Mouse (Mus musculus) embryonic facial prominence, embryonic 10.5 days (tissue): Measurements from ENCODE around the gene Vipr1. TPM values are rescaled to one million over a fixed set of nuclear protein-coding genes. Genes with fewer than 3 reads are reported as not detected.
A peak's percentile ranks its signal among the peaks of the same experiment; 100 is the strongest.
"Not testable (repeated sequence)": the region's sequence is repeated elsewhere in the genome, so short reads cannot be mapped to it uniquely, and the experiment has no call there.

ENCODE experiments used
- DNase-seq: peaks from one replicate; pipeline ENCODE4 v3.0.0-alpha.2; 2017; ENCODE audit warnings: low spot score
- H3K27ac ChIP-seq: fragments of 300-500 bp; sonication (generic); replicated peaks from 2 replicates; pipeline ENCODE4 v1.5.1; 2016; ENCODE audit warnings: mild to moderate bottlenecking
- H3K27me3 ChIP-seq: fragments of 300-500 bp; sonication (generic); replicated peaks from 2 replicates; pipeline ENCODE4 v1.6.1; 2016; ENCODE audit warnings: low read depth, mild to moderate bottlenecking; ENCODE audit not compliant: poor library complexity, severe bottlenecking
- H3K36me3 ChIP-seq: fragments of 300-500 bp; sonication (generic); replicated peaks from 2 replicates; pipeline ENCODE4 v1.6.1; 2016; ENCODE audit warnings: mild to moderate bottlenecking, moderate library complexity
- H3K4me1 ChIP-seq: fragments of 300-500 bp; sonication (generic); 2 replicates; pipeline ENCODE4 v1.6.1; 2016
- H3K4me3 ChIP-seq: fragments of 300-500 bp; sonication (generic); 2 replicates; pipeline ENCODE4 v1.5.1; 2016; ENCODE audit warnings: mild to moderate bottlenecking, moderate library complexity
- H3K9me3 ChIP-seq: fragments of 300-500 bp; sonication (generic); 2 replicates; pipeline ENCODE4 v1.6.1; 2016; ENCODE audit warnings: mild to moderate bottlenecking
- WGBS: fragments of 180-500 bp; shearing (Covaris S2); methylation state at CpG from one replicate; pipeline ENCODE4 v1.1.7; 2016; 5-methylcytosine and 5-hydroxymethylcytosine counted together
- polyA plus RNA-seq: library from polyadenylated mRNA; unstranded; fragments of >200 nt; fragmentation: Nextera tagmentation; extraction: Ambion mirVana; gene quantifications from 2 replicates; pipeline ENCODE4 v1.2.1, GENCODE M21; 2016

The Vipr1 gene
- 0.16 and 0.33 TPM in 2 replicates for polyA plus RNA-seq

DNA sequence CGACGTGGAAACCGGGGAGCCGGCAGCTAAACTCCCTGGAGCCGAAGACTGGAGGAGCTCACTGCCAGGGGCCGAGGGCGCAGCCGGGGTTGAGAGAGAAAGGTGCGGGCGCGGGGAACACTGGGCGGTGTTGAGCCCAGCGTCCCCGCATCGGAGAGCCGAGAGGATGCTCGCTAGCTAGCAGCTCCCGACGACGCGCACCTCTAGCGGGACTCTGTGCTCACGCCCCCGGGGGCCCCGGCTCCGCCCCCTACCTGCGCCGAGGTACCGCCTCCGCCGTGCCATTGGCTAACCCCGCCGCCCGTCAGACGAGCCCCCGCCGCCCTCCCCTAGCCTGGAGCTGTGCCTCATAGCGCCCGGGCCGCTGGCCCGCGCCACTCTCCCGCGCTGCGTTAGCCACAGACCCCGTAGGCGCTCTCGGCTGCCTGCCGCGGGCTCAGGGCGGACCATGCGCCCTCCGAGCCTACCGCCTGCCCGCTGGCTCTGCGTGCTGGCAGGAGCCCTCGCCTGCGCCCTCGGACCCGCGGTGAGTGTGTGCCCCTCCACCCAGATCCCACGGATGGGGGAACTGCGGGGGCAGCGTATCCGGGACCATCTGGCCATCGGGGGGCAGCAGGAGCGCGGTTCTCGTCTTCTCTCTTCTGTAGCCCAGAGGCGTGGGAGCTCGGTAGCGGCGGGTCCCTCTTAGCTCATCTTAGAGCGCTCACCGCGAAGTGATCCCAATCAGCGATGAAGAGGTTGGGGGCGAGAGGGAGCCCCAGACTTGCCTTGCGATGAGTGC, at the start of gene Vipr1:
Gene Vipr1, plus strand, starts transcription at position 316 of the 781 bp plus-strand sequence.
- Histone ChIP-seq H3K9me3 (no peaks in the 10 kb centered on the region), H3K27me3 (peaks cover 89% of the 10 kb centered on the region), H3K27ac (peak within 1 kb of the TSS; percentile 49), H3K4me1 (peaks cover 23% of the 10 kb centered on the region), H3K36me3 (no peaks in the 10 kb centered on the region), H3K4me3 (peak within 1 kb of the TSS; percentile 62)
- DNase-seq, result peak; percentile 86
- under 1% methylated on average over 79 of the region's 79 CpGs for WGBS

- DNase-seq, result no peak
- Histone ChIP-seq H3K9me3 (peaks cover 11% of the 10 kb centered on the region; the same call in 1 of the 2 replicates), H3K36me3 (no peaks in the 10 kb centered on the region), H3K4me3 (no peak overlapping the region), H3K27ac (no peak overlapping the region), H3K4me1 (peaks cover 11% of the 10 kb centered on the region), H3K27me3 (no peaks in the 10 kb centered on the region)
- 86% methylated on average over 13 of the region's 13 CpGs for WGBS
Observed at GRCm38 (mm10) chr9:121592948-121593550, 49.5 kb upstream of the Vipr1 start.

DNA sequence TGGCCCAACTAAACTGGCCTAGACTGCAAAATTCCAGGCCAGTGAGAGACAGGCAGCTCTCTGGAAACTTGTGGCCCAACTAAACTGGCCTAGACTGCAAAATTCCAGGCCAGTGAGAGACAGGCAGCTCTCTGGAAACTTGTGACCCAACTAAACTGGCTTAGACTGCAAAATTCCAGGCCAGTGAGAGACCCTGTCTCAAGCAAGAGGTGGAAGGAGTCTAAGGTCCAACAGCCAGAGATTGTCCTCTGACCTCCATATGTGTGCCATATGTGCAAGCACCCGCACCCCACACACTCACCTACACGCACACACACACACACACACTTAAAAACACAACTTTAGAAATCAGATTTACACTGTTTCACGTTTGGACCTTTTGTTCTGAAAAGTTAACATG, 48.7 kb upstream of the Vipr1 start:
- not testable (repeated sequence) for DNase-seq, H3K27ac ChIP-seq, H3K9me3 ChIP-seq, H3K36me3 ChIP-seq, H3K4me3 ChIP-seq, H3K27me3 ChIP-seq
- WGBS, result 71% methylated on average over 3 of the region's 3 CpGs
- peaks cover 11% of the 10 kb centered on the region for H3K4me1 ChIP-seq

DNA sequence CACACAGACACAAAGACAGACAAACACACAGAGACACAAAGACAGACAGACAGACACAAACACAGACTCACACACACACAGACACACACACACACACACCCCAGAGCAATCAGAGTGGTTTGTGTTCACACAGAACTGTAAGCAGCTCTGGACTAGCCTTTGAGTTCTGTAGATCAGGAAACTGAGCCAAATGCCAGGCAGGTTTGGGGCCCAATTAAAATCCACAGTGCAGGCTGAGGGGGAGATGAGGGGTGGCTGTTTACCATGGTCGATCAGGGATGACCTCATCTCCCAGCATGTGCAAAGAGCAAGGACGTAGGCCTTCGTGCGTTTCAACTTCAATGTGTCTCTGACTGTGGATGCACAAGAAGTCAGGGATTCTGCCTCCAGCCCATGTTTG, 47.7 kb upstream of the Vipr1 start:
- H3K9me3 ChIP-seq, result no peaks in the 10 kb centered on the region
- H3K27ac ChIP-seq, result no peak overlapping the region
- WGBS, result 81% methylated on average over 4 of the region's 4 CpGs
- peaks cover 10% of the 10 kb centered on the region for H3K4me1 ChIP-seq
- DNase-seq, result no peak
- no peak overlapping the region for H3K4me3 ChIP-seq
- H3K36me3 ChIP-seq, result no peaks in the 10 kb centered on the region
- H3K27me3 ChIP-seq, result no peaks in the 10 kb centered on the region

GRCm38 (mm10) chr9:121598106-121598505, 44.4 kb upstream of the Vipr1 start:
- Histone ChIP-seq H3K4me1 (peaks cover 28% of the 10 kb centered on the region), H3K36me3 (no peaks in the 10 kb centered on the region), H3K27ac (no peak overlapping the region), H3K4me3 (no peak overlapping the region), H3K9me3 (no peaks in the 10 kb centered on the region), H3K27me3 (no peaks in the 10 kb centered on the region)
- WGBS, result 84% methylated on average over 2 of the region's 2 CpGs
- no peak for DNase-seq

DNA sequence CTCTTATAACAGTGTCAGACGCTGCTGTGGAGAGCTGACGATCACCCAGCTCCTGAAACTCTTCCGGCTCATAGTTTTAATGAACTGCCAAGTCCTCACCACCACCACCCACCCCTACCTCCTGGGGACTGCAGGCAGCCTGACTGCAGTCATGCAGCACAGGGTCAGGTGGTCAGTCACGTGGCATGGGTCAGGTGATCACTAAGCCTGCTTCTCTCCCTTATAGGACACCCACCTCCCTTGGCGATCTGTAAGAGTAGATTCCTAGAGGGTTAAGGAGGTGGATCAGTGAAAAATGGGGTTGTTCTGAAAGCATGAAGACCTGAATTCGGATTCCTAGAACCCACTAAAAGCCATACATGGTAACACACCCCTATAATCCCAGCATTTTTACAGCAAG, 43.0 kb upstream of the Vipr1 start:
- H3K27ac ChIP-seq, result no peak overlapping the region
- H3K9me3 ChIP-seq, result 0 out of 2 replicates have a peak, but pooled peaks cover 3% of the 10 kb centered on the region
- H3K4me1 ChIP-seq, result peaks cover 21% of the 10 kb centered on the region
- H3K4me3 ChIP-seq, result no peak overlapping the region
- H3K36me3 ChIP-seq, result no peaks in the 10 kb centered on the region
- no peaks in the 10 kb centered on the region for H3K27me3 ChIP-seq
- 82% methylated on average over 6 of the region's 6 CpGs for WGBS
- DNase-seq, result no peak

- Histone ChIP-seq H3K36me3 (no peaks in the 10 kb centered on the region), H3K9me3 (0 out of 2 replicates have a peak, but pooled peaks cover 3% of the 10 kb centered on the region), H3K4me1 (peaks cover 23% of the 10 kb centered on the region), H3K4me3 (no peak overlapping the region), H3K27ac (no peak overlapping the region; the same call in 1 of the 2 replicates), H3K27me3 (no peaks in the 10 kb centered on the region)
- 61% methylated on average over 13 of the region's 13 CpGs for WGBS
- DNase-seq, result no peak
Observed at GRCm38 (mm10) chr9:121600201-121600860, 42.2 kb upstream of the Vipr1 start.

GRCm38 (mm10) chr9:121600861-121601427, 41.6 kb upstream of the Vipr1 start:
- Histone ChIP-seq H3K4me3 (no peak overlapping the region), H3K9me3 (0 out of 2 replicates have a peak, but pooled peaks cover 3% of the 10 kb centered on the region), H3K27ac (no peak overlapping the region; the same call in 1 of the 2 replicates), H3K27me3 (no peaks in the 10 kb centered on the region), H3K4me1 (peaks cover 23% of the 10 kb centered on the region), H3K36me3 (no peaks in the 10 kb centered on the region)
- WGBS, result 28% methylated on average over 6 of the region's 6 CpGs
- peak; percentile 58 for DNase-seq

DNA sequence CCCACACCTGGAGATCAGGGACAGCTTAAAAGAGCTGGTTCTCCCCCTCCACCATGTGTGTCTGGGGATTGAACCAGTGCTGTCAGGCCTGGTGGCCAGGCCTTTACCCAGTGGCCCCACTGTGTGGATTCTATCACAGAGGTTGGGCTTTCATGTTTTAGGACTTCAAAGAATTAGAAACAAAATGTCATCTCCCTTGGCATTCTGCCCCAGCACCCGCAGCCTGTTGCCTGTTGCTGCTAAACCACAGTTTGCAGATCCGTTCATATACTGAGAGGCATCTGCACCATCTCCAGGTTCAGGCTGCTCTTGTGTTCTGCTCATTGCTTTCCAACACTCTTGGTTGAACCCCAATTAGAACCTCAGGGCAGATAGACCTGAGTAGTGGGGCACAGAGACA, 40.1 kb upstream of the Vipr1 start:
- WGBS, result 84% methylated on average over 2 of the region's 2 CpGs
- Histone ChIP-seq H3K36me3 (no peaks in the 10 kb centered on the region), H3K9me3 (0 out of 2 replicates have a peak, but pooled peaks cover 3% of the 10 kb centered on the region), H3K4me1 (peaks cover 23% of the 10 kb centered on the region), H3K4me3 (no peak overlapping the region), H3K27me3 (no peaks in the 10 kb centered on the region), H3K27ac (peak overlapping the region; percentile 2; the same call in 1 of the 2 replicates)
- no peak for DNase-seq

- Histone ChIP-seq H3K27ac (no peak overlapping the region), H3K27me3 (no peaks in the 10 kb centered on the region), H3K36me3 (no peaks in the 10 kb centered on the region), H3K4me3 (no peak overlapping the region), H3K9me3 (0 out of 2 replicates have a peak, but pooled peaks cover 3% of the 10 kb centered on the region), H3K4me1 (peaks cover 14% of the 10 kb centered on the region)
- DNase-seq, result peak; percentile 81
- 60% methylated on average over 12 of the region's 12 CpGs for WGBS
Observed at GRCm38 (mm10) chr9:121605414-121606278, 36.9 kb upstream of the Vipr1 start.

DNA sequence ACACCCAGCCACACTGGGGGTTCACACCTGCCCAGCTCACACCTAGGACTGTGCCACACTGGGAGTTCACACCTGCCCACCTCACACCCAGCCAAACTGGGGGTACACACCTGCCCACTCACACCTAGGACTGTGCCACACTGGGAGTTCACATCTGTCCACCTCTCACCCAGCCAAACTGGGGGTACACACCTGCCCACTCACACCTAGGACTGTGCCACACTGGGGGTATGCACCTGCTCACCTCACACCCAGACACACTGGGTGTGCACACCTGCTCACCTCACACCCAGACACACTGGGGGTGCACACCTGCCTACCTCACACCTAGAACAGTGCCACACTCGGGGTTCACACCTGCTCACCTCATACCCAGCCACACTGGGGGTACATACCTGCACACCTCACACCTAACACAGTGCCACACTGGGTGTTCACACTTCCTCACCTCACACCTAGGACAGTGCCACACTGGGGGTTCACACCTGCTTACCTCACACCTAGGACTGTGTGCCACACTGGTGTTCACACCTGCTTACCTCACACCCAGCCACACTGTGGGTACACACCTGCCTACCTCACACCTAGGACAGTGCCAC, 35.9 kb upstream of the Vipr1 start:
- DNase-seq, result no peak
- Histone ChIP-seq H3K4me3 (no peak overlapping the region), H3K36me3 (no peaks in the 10 kb centered on the region), H3K27me3 (no peaks in the 10 kb centered on the region), H3K9me3 (0 out of 2 replicates have a peak, but pooled peaks cover 3% of the 10 kb centered on the region), H3K27ac (no peak overlapping the region), H3K4me1 (peaks cover 5% of the 10 kb centered on the region)
- WGBS, result 63% methylated on average over 1 of the region's 1 CpGs
